Mouse (Mus musculus): Measurements from ENCODE around the gene Lingo1. TPM values are rescaled to one million over a fixed set of nuclear protein-coding genes. Genes with fewer than 3 reads are reported as not detected.
A peak's percentile ranks its signal among the peaks of the same experiment; 100 is the strongest.

Gene Lingo1
- polyA plus RNA-seq, 1 experiment, result 6.7 TPM

DNA sequence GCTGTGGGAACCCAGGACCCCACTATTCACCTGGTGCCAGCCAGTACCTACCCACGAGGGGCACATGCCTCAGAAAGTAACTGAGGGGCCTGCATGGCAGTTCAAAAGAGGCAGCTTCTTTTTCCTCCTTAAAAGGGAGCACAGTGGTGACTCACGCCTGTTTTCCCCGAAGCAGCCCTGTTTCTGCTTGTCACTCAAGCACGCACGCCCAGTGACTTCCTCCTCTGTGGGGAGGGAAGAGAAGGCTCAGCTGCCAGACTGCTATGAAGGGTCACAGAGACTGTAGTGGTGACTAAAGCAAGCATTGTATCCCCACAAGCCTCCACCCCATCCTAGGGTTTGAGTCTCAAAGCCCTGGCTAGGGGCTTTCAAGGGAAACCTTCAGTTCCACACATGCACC is 51.9 kb downstream of the Lingo1 start:
- H3K36me3 ChIP-seq (ENCODE audit: control insufficient read depth, insufficient read depth, low read length), result no peaks in the 10 kb centered on the region
- WGBS, result 4% methylated on average over 5 of the region's 5 CpGs
- TF ChIP-seq CTCF (IDR thresholded peaks at IDR 0.05; ENCODE audit: extremely low read depth, insufficient read depth, insufficient read length, insufficient replicate concordance) (no peak), POLR2A (IDR thresholded peaks at IDR 0.05; ENCODE audit: low read depth, low read length) (no peak)
- no peaks in the 10 kb centered on the region for H3K27me3 ChIP-seq (ENCODE audit: control insufficient read depth, insufficient read depth, low read length)
- DNase-seq (ENCODE audit: low read depth in 1 of 2, low spot score in 2 of 2), result no peak
- no peak overlapping the region for H3K27ac ChIP-seq (ENCODE audit: insufficient read depth, low read length)
- H3K4me3 ChIP-seq (ENCODE audit: extremely low read depth, insufficient read depth, insufficient read length), result no peak overlapping the region
- no peaks in the 10 kb centered on the region for H3K4me1 ChIP-seq (ENCODE audit: control insufficient read depth, insufficient read depth, insufficient read length)

DNA sequence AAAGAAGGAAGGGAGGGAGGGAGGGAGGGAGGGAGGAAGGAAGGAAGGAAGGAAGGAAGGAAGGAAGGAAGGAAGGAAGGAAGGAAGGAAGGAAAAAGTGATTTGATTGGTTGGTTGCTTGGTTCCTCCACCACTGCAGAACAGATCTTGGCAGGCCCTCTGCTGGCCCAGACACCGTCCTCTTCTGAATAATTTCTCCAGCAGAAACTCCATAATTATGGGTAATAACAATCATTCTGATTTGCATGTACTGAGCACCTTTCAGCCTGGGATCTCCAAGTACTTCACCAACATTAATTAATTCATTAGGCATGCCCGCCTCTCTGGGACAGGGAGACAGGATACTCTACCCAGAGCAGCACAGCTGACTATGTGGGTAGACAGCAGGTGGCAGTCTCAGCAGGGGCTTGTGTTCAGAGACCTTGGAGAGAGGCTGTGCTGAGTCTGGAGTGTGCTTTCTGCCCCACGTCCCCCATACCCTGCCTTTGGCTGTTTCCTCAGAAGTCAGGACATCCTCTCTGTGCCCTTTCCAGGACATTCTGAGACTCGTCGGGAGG is 57.0 kb downstream of the Lingo1 start:
- TF ChIP-seq CTCF (IDR thresholded peaks at IDR 0.05; ENCODE audit: extremely low read depth, insufficient read depth, insufficient read length, insufficient replicate concordance), result no peak
- no peak for TF ChIP-seq POLR2A (IDR thresholded peaks at IDR 0.05; ENCODE audit: low read depth, low read length)
- H3K27me3 ChIP-seq (ENCODE audit: control insufficient read depth, insufficient read depth, low read length), result no peaks in the 10 kb centered on the region
- H3K4me1 ChIP-seq (ENCODE audit: control insufficient read depth, insufficient read depth, insufficient read length), result no peaks in the 10 kb centered on the region
- no peak overlapping the region for H3K4me3 ChIP-seq (ENCODE audit: extremely low read depth, insufficient read depth, insufficient read length)
- H3K27ac ChIP-seq (ENCODE audit: insufficient read depth, low read length), result no peak overlapping the region
- no peak for DNase-seq (ENCODE audit: low read depth in 1 of 2, low spot score in 2 of 2)
- 65% methylated on average over 5 of the region's 5 CpGs for WGBS
- no peaks in the 10 kb centered on the region for H3K36me3 ChIP-seq (ENCODE audit: control insufficient read depth, insufficient read depth, low read length)

DNA sequence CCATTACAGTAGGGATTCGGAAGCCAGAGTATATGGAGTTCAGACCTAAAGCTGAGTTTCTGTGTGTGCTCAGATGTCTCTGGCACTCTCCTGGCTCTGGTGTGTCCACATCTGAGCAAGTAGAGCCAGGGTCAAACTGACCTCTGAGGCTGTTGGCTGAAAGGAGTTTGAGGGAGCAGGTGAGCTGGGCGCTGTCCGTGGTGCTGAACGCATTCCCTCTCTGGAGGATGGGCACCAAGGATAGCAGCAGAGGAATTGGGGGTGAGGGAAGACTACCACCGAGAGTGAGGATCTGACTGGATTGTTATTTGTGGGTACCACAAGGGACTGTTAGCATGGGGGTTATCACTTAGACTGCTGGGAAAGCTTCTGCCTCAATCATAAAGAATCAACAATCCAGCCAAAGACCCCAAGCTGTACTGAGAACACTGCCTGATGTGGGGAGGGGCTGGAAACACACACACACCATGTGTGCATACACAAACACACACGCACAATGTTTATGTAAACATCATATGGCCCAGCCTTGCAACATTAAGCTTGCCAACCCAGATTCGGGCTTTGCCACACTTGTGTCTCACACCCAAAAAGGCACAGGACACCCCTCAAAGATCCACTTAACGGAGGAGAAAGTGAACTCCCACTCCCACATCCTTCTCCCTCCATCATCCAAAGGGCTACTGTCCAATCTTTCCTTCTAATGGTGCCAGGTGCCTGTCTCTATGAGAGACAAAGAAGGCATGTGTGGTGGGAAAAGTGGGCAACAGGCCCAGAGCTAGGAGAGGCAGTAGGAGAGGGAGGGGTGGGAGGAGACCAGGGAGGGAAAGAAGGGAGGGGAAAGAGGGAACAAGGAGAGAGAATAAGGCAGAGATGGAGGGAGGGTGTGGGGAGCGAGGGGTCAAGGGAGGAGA is 57.8 kb downstream of the Lingo1 start:
- TF ChIP-seq CTCF (IDR thresholded peaks at IDR 0.05; ENCODE audit: extremely low read depth, insufficient read depth, insufficient read length, insufficient replicate concordance), result no peak
- TF ChIP-seq POLR2A (IDR thresholded peaks at IDR 0.05; ENCODE audit: low read depth, low read length), result no peak
- Histone ChIP-seq H3K27ac (ENCODE audit: insufficient read depth, low read length) (no peak overlapping the region), H3K4me3 (ENCODE audit: extremely low read depth, insufficient read depth, insufficient read length) (no peak overlapping the region), H3K4me1 (ENCODE audit: control insufficient read depth, insufficient read depth, insufficient read length) (no peaks in the 10 kb centered on the region), H3K36me3 (ENCODE audit: control insufficient read depth, insufficient read depth, low read length) (no peaks in the 10 kb centered on the region), H3K27me3 (ENCODE audit: control insufficient read depth, insufficient read depth, low read length) (no peaks in the 10 kb centered on the region)
- 48% methylated on average over 9 of the region's 9 CpGs for whole genome bisulfite sequencing
- DNase-seq (ENCODE audit: low read depth in 1 of 2, low spot score in 2 of 2), result peak in 1 of 2 experiments; percentile 7

DNA sequence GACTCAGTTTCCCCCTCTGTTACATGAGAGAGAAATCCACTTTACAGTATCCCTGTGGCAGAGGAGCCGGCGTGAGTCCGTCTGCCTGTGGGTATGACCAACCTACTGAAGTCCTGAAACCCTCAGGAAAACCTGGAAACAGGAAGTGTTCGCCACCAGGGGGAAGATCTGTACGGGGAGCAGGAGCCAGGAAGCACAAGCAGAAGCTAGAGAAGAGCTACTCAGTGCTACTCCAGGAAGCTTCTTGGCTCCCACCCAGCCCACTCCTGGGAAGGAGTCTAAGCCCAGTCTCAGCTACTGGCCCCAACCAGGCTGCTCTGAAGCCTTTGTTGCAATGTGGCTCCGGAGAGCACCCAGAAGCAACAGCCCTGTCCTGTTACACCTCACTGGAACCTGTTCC is 61.9 kb downstream of the Lingo1 start:
- WGBS, result 43% methylated on average over 6 of the region's 6 CpGs
- DNase-seq (ENCODE audit: low read depth in 1 of 2, low spot score in 2 of 2), result no peak
- TF ChIP-seq POLR2A (IDR thresholded peaks at IDR 0.05; ENCODE audit: low read depth, low read length), result no peak
- no peak for TF ChIP-seq CTCF (IDR thresholded peaks at IDR 0.05; ENCODE audit: extremely low read depth, insufficient read depth, insufficient read length, insufficient replicate concordance)
- H3K4me3 ChIP-seq (ENCODE audit: extremely low read depth, insufficient read depth, insufficient read length), result no peak overlapping the region
- H3K4me1 ChIP-seq (ENCODE audit: control insufficient read depth, insufficient read depth, insufficient read length), result no peaks in the 10 kb centered on the region
- no peaks in the 10 kb centered on the region for H3K27me3 ChIP-seq (ENCODE audit: control insufficient read depth, insufficient read depth, low read length)
- no peak overlapping the region for H3K27ac ChIP-seq (ENCODE audit: insufficient read depth, low read length)
- no peaks in the 10 kb centered on the region for H3K36me3 ChIP-seq (ENCODE audit: control insufficient read depth, insufficient read depth, low read length)

DNA sequence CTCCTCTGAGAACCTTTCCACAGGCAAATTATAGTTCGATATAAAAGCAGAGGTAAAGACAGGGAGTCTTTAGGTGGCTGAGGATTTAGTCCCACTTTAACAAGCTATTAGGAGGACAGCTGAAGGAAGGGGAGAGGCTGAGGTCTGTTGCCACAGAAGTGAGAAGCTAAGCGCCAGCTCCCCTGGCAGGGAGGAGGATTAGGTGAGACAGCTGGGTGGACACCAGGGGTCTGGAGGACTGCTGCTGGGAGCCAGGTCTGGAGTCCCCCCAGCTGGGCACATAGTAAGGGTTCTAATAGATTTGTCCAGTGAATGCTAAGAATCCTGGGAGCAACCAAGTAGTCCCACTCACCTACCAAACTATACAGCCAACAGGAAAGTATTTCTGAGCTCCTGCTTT is 65.3 kb downstream of the Lingo1 start:
- Histone ChIP-seq H3K27ac (ENCODE audit: insufficient read depth, low read length) (no peak overlapping the region), H3K27me3 (ENCODE audit: control insufficient read depth, insufficient read depth, low read length) (no peaks in the 10 kb centered on the region), H3K36me3 (ENCODE audit: control insufficient read depth, insufficient read depth, low read length) (no peaks in the 10 kb centered on the region), H3K4me1 (ENCODE audit: control insufficient read depth, insufficient read depth, insufficient read length) (no peaks in the 10 kb centered on the region), H3K4me3 (ENCODE audit: extremely low read depth, insufficient read depth, insufficient read length) (no peak overlapping the region)
- no peak for DNase-seq (ENCODE audit: low read depth in 1 of 2, low spot score in 2 of 2)
- WGBS, result 40% methylated on average over 2 of the region's 2 CpGs
- TF ChIP-seq POLR2A (IDR thresholded peaks at IDR 0.05; ENCODE audit: low read depth, low read length) (no peak), CTCF (IDR thresholded peaks at IDR 0.05; ENCODE audit: extremely low read depth, insufficient read depth, insufficient read length, insufficient replicate concordance) (no peak)

DNA sequence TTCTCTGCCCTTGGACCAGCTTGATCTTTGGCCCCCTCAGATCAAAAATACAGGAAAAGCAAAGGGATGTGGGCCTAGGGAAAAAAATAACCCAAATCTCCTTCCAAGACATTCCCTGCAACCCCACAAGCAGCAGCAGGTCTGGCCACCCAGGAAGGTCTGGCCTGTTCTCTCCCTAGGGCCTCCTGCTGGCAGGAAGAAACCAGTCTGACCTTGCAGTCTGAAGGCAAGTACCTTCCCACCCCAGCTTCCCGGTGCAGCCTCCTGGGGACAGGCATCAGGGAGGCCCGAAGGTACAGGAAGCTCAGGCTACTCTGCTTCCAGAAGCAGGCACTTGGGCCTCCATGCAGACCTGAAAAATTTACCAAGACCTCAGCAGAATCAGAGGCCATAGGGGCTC is 67.1 kb downstream of the Lingo1 start:
- no peaks in the 10 kb centered on the region for H3K27me3 ChIP-seq (ENCODE audit: control insufficient read depth, insufficient read depth, low read length)
- WGBS, result 41% methylated on average over 2 of the region's 2 CpGs
- TF ChIP-seq CTCF (IDR thresholded peaks at IDR 0.05; ENCODE audit: extremely low read depth, insufficient read depth, insufficient read length, insufficient replicate concordance) (no peak), POLR2A (IDR thresholded peaks at IDR 0.05; ENCODE audit: low read depth, low read length) (no peak)

More for the DNA sequence above, 67.1 kb downstream of the Lingo1 start:
- no peak overlapping the region for H3K27ac ChIP-seq (ENCODE audit: insufficient read depth, low read length)
- H3K36me3 ChIP-seq (ENCODE audit: control insufficient read depth, insufficient read depth, low read length), result no peaks in the 10 kb centered on the region
- no peak for DNase-seq (ENCODE audit: low read depth in 1 of 2, low spot score in 2 of 2)
- no peaks in the 10 kb centered on the region for H3K4me1 ChIP-seq (ENCODE audit: control insufficient read depth, insufficient read depth, insufficient read length)
- no peak overlapping the region for H3K4me3 ChIP-seq (ENCODE audit: extremely low read depth, insufficient read depth, insufficient read length)

All from spleen, adult 2 months (tissue).